Mouse (Mus musculus): ENCODE measurements around the gene Sntg2. TPM values are rescaled to one million over a fixed set of nuclear protein-coding genes. Genes with fewer than 3 reads are reported as not detected.

Sntg2 gene
- polyA plus RNA-seq, 1 experiment from 2014 or later, result 2.3 TPM

DNA sequence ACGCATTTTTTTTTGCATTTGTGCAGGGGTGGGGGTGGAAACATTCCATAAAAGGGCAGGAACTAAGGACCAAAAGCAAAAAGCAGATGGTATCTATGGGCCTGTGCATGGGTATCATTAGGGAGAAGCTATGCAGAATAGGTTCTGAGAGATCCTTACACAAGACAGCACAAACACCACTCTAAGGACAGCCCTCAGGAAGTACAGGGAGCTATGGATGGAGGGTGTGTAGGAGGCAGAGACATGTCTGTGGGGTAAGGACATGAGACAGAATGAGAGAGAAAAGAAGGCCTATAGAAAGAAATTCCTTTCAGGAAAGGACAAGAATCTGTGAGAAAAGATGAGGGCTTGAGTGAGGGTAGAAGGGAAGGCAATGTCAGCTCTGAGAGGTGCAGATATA, 193.6 kb downstream of the Sntg2 start:
- WGBS, result 83% methylated on average over 1 of the region's 1 CpGs
- Histone ChIP-seq H3K4me3 (no peak overlapping the region), H3K9ac (no peak overlapping the region), H3K36me3 (no peaks in the 10 kb centered on the region), H3K27me3 (replicated peaks) (no peaks in the 10 kb centered on the region), H3K4me1 (no peaks in the 10 kb centered on the region), H3K27ac (no peak overlapping the region), H3K9me3 (no peaks in the 10 kb centered on the region), H3K4me2 (replicated peaks) (no peak overlapping the region)
- no peak for ATAC-seq (ENCODE audit: low FRiP score, low read depth)

- Histone ChIP-seq H3K27me3 (replicated peaks) (no peaks in the 10 kb centered on the region), H3K36me3 (no peaks in the 10 kb centered on the region), H3K9me3 (no peaks in the 10 kb centered on the region), H3K4me3 (no peak overlapping the region), H3K4me2 (replicated peaks) (no peak overlapping the region), H3K9ac (no peak overlapping the region), H3K4me1 (no peaks in the 10 kb centered on the region), H3K27ac (no peak overlapping the region)
- ATAC-seq (ENCODE audit: low FRiP score, low read depth), result no peak
- WGBS, result 84% methylated on average over 6 of the region's 6 CpGs
These were observed 195.2 kb downstream of the Sntg2 start for GRCm38 (mm10) chr12:30177966-30178365.

GRCm38 (mm10) chr12:30177529-30177928, 195.6 kb downstream of the Sntg2 start:
- no peak for ATAC-seq (ENCODE audit: low FRiP score, low read depth)

GRCm38 (mm10) chr12:30168491-30168890, 204.7 kb downstream of the Sntg2 start:
- Histone ChIP-seq H3K4me2 (replicated peaks) (no peak overlapping the region), H3K4me1 (no peaks in the 10 kb centered on the region), H3K4me3 (no peak overlapping the region), H3K9ac (no peak overlapping the region), H3K36me3 (no peaks in the 10 kb centered on the region), H3K9me3 (no peaks in the 10 kb centered on the region), H3K27me3 (replicated peaks) (no peaks in the 10 kb centered on the region), H3K27ac (no peak overlapping the region)
- WGBS, result 77% methylated on average over 3 of the region's 3 CpGs
- ATAC-seq (ENCODE audit: low FRiP score, low read depth), result no peak

More at GRCm38 (mm10) chr12:30177529-30177928, 195.6 kb downstream of the Sntg2 start:
- WGBS, result 82% methylated on average over 2 of the region's 2 CpGs
- no peaks in the 10 kb centered on the region for H3K36me3 ChIP-seq
- H3K27me3 ChIP-seq (replicated peaks), result no peaks in the 10 kb centered on the region
- H3K4me2 ChIP-seq (replicated peaks), result no peak overlapping the region
- H3K9me3 ChIP-seq, result no peaks in the 10 kb centered on the region
- no peaks in the 10 kb centered on the region for H3K4me1 ChIP-seq
- H3K27ac ChIP-seq, result no peak overlapping the region
- no peak overlapping the region for H3K9ac ChIP-seq
- H3K4me3 ChIP-seq, result no peak overlapping the region

GRCm38 (mm10) chr12:30164538-30164937, 208.6 kb downstream of the Sntg2 start:
- no peaks in the 10 kb centered on the region for H3K36me3 ChIP-seq
- no peaks in the 10 kb centered on the region for H3K27me3 ChIP-seq (replicated peaks)
- H3K27ac ChIP-seq, result no peak overlapping the region
- ATAC-seq (ENCODE audit: low FRiP score, low read depth), result no peak
- H3K9me3 ChIP-seq, result no peaks in the 10 kb centered on the region
- H3K4me1 ChIP-seq, result no peaks in the 10 kb centered on the region
- H3K4me3 ChIP-seq, result no peak overlapping the region
- H3K9ac ChIP-seq, result no peak overlapping the region
- H3K4me2 ChIP-seq (replicated peaks), result no peak overlapping the region
- 87% methylated on average over 5 of the region's 5 CpGs for WGBS

DNA sequence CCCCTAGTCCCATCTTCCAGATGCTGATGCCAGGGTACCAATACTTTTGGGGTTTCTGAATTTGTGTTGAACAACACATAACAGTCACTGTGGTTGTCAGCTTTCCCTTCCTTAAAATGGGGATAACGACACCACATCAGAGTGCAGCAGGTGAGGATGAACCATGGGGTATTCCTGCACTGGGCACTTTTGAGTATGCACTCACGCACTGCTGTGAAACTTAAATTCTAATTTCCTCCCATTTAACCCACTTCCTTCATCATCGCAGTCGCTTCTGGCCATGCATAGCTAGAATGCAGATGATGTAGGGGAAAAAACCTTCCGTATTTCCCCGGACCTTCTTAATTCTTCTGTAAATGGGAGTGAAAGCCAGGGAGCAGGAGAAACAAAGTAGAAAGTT, 209.2 kb downstream of the Sntg2 start:
- Histone ChIP-seq H3K4me2 (replicated peaks) (no peak overlapping the region), H3K36me3 (no peaks in the 10 kb centered on the region), H3K4me3 (no peak overlapping the region), H3K27me3 (replicated peaks) (no peaks in the 10 kb centered on the region), H3K9ac (no peak overlapping the region), H3K27ac (no peak overlapping the region), H3K9me3 (no peaks in the 10 kb centered on the region), H3K4me1 (no peaks in the 10 kb centered on the region)
- ATAC-seq (ENCODE audit: low FRiP score, low read depth), result no peak
- WGBS, result 95% methylated on average over 6 of the region's 6 CpGs

DNA sequence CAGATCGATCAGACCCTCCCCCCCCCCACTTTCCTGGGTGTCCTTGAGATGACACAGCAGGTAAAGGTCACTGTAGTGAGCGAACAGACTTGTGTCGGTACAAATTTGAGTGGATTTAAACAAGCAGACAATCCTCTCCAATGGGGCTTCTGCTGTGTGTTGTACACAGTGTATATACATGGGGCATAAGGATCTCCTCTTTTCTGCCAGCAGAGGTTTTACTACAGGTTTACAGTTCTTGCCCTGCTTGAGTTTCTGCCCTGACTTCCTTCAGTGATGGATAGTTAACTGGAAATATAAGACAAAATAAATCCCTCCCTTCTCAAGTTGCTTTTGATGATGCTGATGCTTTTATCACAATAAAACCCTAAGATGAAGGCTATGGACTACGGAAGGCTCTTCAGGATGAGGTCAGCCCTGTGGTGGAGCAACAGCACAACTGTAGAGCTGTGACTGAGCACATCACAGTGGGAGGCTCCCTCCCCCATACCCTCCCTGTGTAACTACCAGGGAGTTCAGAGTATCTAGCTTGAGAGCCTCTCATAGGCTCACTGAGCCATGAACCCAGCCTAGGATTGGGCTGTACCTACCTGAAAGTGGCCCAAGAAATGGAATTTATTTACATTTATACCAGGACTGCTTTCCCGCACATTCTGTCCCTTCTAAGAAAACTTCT, 211.3 kb downstream of the Sntg2 start:
- Histone ChIP-seq H3K9me3 (no peaks in the 10 kb centered on the region), H3K27me3 (replicated peaks) (no peaks in the 10 kb centered on the region), H3K9ac (no peak overlapping the region), H3K36me3 (no peaks in the 10 kb centered on the region), H3K4me3 (no peak overlapping the region), H3K4me1 (no peaks in the 10 kb centered on the region), H3K4me2 (replicated peaks) (no peak overlapping the region), H3K27ac (no peak overlapping the region)
- ATAC-seq (ENCODE audit: low FRiP score, low read depth), result no peak
- WGBS, result 88% methylated on average over 5 of the region's 5 CpGs

DNA sequence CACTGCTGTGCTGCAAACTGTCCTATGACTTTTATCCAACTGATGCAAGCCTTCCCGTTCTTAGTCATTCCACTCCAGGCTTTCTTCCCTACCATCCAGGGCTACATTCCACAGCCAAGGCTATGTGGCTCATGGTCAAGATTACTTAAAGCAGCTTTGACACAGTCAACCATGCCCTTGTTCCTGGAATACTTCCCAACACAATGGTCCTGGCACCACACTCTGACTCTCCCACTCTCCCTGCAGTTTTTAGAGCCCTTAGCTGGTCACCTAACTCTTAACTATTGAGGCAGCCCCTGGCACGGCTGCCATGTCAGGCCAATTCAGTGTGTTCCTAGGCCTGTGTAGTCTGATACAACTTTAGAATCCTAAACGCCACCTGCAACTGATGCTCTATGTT, 212.7 kb downstream of the Sntg2 start:
- Histone ChIP-seq H3K36me3 (no peaks in the 10 kb centered on the region), H3K27me3 (replicated peaks) (no peaks in the 10 kb centered on the region), H3K4me3 (no peak overlapping the region), H3K4me1 (no peaks in the 10 kb centered on the region), H3K4me2 (replicated peaks) (no peak overlapping the region), H3K27ac (no peak overlapping the region), H3K9ac (no peak overlapping the region), H3K9me3 (no peaks in the 10 kb centered on the region)
- no peak for ATAC-seq (ENCODE audit: low FRiP score, low read depth)
- WGBS, result 86% methylated on average over 3 of the region's 3 CpGs

DNA sequence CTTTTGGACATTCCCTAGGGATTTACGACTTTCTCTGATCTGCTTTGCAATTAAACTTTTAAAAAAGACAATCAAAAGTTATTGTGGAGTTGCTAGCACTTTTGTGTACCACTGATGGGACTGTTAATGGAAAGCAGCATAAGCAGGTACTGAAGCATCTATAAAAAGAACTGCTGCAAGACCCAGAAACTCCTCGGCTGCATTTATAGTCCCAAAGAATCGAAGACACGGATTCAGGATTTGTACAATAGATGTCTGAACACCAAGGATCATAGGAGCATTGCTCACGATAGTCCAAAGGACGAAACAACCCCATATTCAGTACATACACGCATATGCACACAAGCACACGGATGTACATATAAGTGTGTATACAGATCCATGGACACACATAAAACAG, 213.4 kb downstream of the Sntg2 start:
- Histone ChIP-seq H3K4me2 (replicated peaks) (no peak overlapping the region), H3K9me3 (no peaks in the 10 kb centered on the region), H3K27me3 (replicated peaks) (no peaks in the 10 kb centered on the region), H3K27ac (no peak overlapping the region), H3K36me3 (no peaks in the 10 kb centered on the region), H3K4me3 (no peak overlapping the region), H3K9ac (no peak overlapping the region), H3K4me1 (no peaks in the 10 kb centered on the region)
- WGBS, result 90% methylated on average over 8 of the region's 8 CpGs
- ATAC-seq (ENCODE audit: low FRiP score, low read depth), result no peak

- Histone ChIP-seq H3K4me3 (no peak overlapping the region), H3K4me2 (replicated peaks) (no peak overlapping the region), H3K9me3 (no peaks in the 10 kb centered on the region), H3K27me3 (replicated peaks) (no peaks in the 10 kb centered on the region), H3K4me1 (no peaks in the 10 kb centered on the region), H3K36me3 (no peaks in the 10 kb centered on the region), H3K9ac (no peak overlapping the region), H3K27ac (no peak overlapping the region)
- 71% methylated on average over 7 of the region's 7 CpGs for WGBS
- ATAC-seq (ENCODE audit: low FRiP score, low read depth), result no peak
These were observed 219.0 kb downstream of the Sntg2 start for GRCm38 (mm10) chr12:30154079-30154673.

DNA sequence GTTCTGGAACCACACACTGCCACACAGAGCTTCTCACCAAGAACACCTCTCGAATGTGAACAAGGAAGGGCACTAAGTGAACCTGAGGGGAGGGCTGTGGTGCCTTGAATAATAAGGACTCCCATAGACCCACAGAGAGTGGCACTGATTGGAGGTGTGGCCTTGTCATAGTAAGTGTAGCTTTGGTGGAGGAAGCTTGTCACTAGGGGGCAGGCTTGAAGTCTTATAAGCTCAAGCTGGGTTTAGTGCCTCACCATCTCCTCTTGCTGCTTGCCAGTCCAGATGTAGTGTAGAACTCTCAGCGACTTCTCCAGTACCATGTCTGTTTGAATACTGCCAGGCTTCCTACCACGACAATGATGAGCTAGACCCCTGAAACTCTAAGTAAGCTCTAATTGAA, 231.1 kb downstream of the Sntg2 start:
- Histone ChIP-seq H3K9ac (no peak overlapping the region), H3K27me3 (replicated peaks) (no peaks in the 10 kb centered on the region), H3K4me3 (no peak overlapping the region), H3K36me3 (no peaks in the 10 kb centered on the region), H3K4me1 (no peaks in the 10 kb centered on the region), H3K27ac (no peak overlapping the region), H3K9me3 (no peaks in the 10 kb centered on the region), H3K4me2 (replicated peaks) (no peak overlapping the region)
- ATAC-seq (ENCODE audit: low FRiP score, low read depth), result no peak
- WGBS, result 67% methylated on average over 3 of the region's 3 CpGs

- H3K9me3 ChIP-seq, result no peaks in the 10 kb centered on the region
- H3K9ac ChIP-seq, result no peak within 1 kb of the TSS
- H3K27me3 ChIP-seq (replicated peaks), result no peaks in the 10 kb centered on the region
- no peak within 1 kb of the TSS for H3K4me3 ChIP-seq
- ATAC-seq (ENCODE audit: low FRiP score, low read depth), result no peak
- no peaks in the 10 kb centered on the region for H3K4me1 ChIP-seq
- H3K4me2 ChIP-seq (replicated peaks), result no peak within 1 kb of the TSS
- no peak within 1 kb of the TSS for H3K27ac ChIP-seq
- WGBS, result 90% methylated on average over 4 of the region's 4 CpGs
- H3K36me3 ChIP-seq, result no peaks in the 10 kb centered on the region
These were observed 240.7 kb downstream of the Sntg2 start, which contains the start of gene Tpo for GRCm38 (mm10) chr12:30132524-30132923. Gene Tpo, minus strand, starts transcription at chr12:30132624.

DNA sequence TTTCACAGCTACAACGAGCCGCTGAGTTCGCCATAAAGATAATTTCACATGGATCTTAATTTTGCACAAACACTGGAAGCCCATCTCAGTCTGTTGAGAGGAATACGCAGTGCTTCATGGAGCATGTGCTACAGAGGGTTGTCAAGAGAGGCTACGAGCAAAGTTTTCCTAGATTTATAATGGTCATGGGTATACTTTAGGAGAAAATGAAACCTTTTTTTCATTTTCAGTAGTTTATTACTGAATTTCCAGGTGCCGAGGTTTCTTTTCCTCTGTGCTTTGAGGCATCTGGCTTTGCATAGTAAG, 243.8 kb downstream of the Sntg2 start:
- Histone ChIP-seq H3K36me3 (no peaks in the 10 kb centered on the region), H3K4me1 (no peaks in the 10 kb centered on the region), H3K4me2 (replicated peaks) (no peak overlapping the region), H3K27ac (no peak overlapping the region), H3K27me3 (replicated peaks) (no peaks in the 10 kb centered on the region), H3K9me3 (no peaks in the 10 kb centered on the region), H3K9ac (no peak overlapping the region), H3K4me3 (no peak overlapping the region)
- WGBS, result 80% methylated on average over 6 of the region's 6 CpGs
- ATAC-seq (ENCODE audit: low FRiP score, low read depth), result no peak

All from neural tube, embryonic 12.5 days (tissue).